ENCODE assay signal across 7 mouse cellular contexts in genomic region chr19:4989013-4989412, GRCm38 (mm10). TPM values are rescaled to one million over a fixed set of nuclear protein-coding genes. Genes with fewer than 3 reads are reported as not detected.
DNase-seq lines count a peak whose midpoint lies in the region; ATAC-seq and TF ChIP-seq lines count a peak whose summit lies in the region.

No protein-coding gene starts in this region.

- H3K4me1 ChIP-seq in G1E (ENCODE audit: insufficient read depth, low read depth, low read length) = no peaks in the 10 kb centered on the region
- no peaks in the 10 kb centered on the region for H3K4me1 ChIP-seq in forebrain, embryonic 11.5 days (replicated peaks; ENCODE audit: control insufficient read depth, insufficient read depth, low read length)
- H3K4me1 ChIP-seq in hindbrain, embryonic 11.5 days (replicated peaks; ENCODE audit: control insufficient read depth, insufficient read depth, low read length) = no peaks in the 10 kb centered on the region
- peaks cover 26% of the 10 kb centered on the region for H3K4me1 ChIP-seq in midbrain, embryonic 14.5 days (ENCODE audit: control insufficient read depth, insufficient read depth, low read length)

- peak; percentile 76 for DNase-seq in G1E (ENCODE audit: low spot score)
- peak; percentile 96 for DNase-seq in adrenal gland, postnatal 14 days
- peak; percentile 96 for DNase-seq in forebrain, embryonic 11.5 days (ENCODE audit: low spot score)
- peak; percentile 94 for DNase-seq in hindbrain, embryonic 11.5 days (ENCODE audit: low spot score)
- peak; percentile 59 to 88 for DNase-seq in left cerebral cortex, postnatal 10 days (ENCODE audit: extremely low spot score in 1 of 2, low spot score in 2 of 2)
- DNase-seq in midbrain, embryonic 14.5 days = peak; percentile 83
- peak; percentile 86 to 97 for DNase-seq in spleen, postnatal 4 days (ENCODE audit: low spot score in 2 of 2)

- no peak overlapping the region for H3K4me3 ChIP-seq in G1E (ENCODE audit: low read depth, low read length)
- 0 out of 2 replicates have a peak overlapping the region, but pooled peaks have one; percentile 26 for H3K4me3 ChIP-seq in forebrain, embryonic 11.5 days (ENCODE audit: low read depth, low read length)
- no peak overlapping the region for H3K4me3 ChIP-seq in hindbrain, embryonic 11.5 days (ENCODE audit: low read depth, low read length)
- peak overlapping the region; percentile 41 for H3K4me3 ChIP-seq in midbrain, embryonic 14.5 days (replicated peaks; ENCODE audit: low read depth, low read length)

- no peaks in the 10 kb centered on the region for H3K36me3 ChIP-seq in G1E (replicated peaks)
- H3K36me3 ChIP-seq in forebrain, embryonic 11.5 days (ENCODE audit: control insufficient read depth, insufficient read depth, low read length) = no peaks in the 10 kb centered on the region
- H3K36me3 ChIP-seq in hindbrain, embryonic 11.5 days (ENCODE audit: control insufficient read depth, insufficient read depth, low read length) = no peaks in the 10 kb centered on the region
- no peaks in the 10 kb centered on the region for H3K36me3 ChIP-seq in midbrain, embryonic 14.5 days (ENCODE audit: control insufficient read depth, insufficient read depth, low read length)

- no peak overlapping the region for H3K9ac ChIP-seq in forebrain, embryonic 11.5 days (ENCODE audit: low read length)
- H3K9ac ChIP-seq in hindbrain, embryonic 11.5 days (ENCODE audit: low read depth, low read length) = no peak overlapping the region
- H3K9ac ChIP-seq in midbrain, embryonic 14.5 days (replicated peaks; ENCODE audit: low read length) = peak overlapping the region; percentile 65

- intact Hi-C loops in left cerebral cortex, postnatal 10 days (cut with DNase I) = no loop called here

- no peak overlapping the region for H3K27ac ChIP-seq in forebrain, embryonic 11.5 days (ENCODE audit: low read depth, low read length)
- no peak overlapping the region for H3K27ac ChIP-seq in hindbrain, embryonic 11.5 days (ENCODE audit: low read depth, low read length)
- no peak overlapping the region; the same call in 1 of the 2 replicates for H3K27ac ChIP-seq in midbrain, embryonic 14.5 days (replicated peaks; ENCODE audit: low read depth, low read length)

- WGBS in forebrain, embryonic 11.5 days = 6% methylated on average over 13 of the region's 13 CpGs
- 3% methylated on average over 13 of the region's 13 CpGs for WGBS in hindbrain, embryonic 11.5 days
- 4% methylated on average over 13 of the region's 13 CpGs for WGBS in midbrain, embryonic 14.5 days

- TF ChIP-seq CTCF in G1E (IDR thresholded peaks at IDR 0.05; ENCODE audit: low read depth, low read length) = no peak

- peaks cover 3% of the 10 kb centered on the region; the same call in 1 of the 2 replicates for H3K27me3 ChIP-seq in G1E (ENCODE audit: insufficient read depth, low read length)
- H3K27me3 ChIP-seq in forebrain, embryonic 11.5 days (ENCODE audit: control insufficient read depth, insufficient read depth, low read length) = peaks cover 38% of the 10 kb centered on the region
- peaks cover 58% of the 10 kb centered on the region for H3K27me3 ChIP-seq in hindbrain, embryonic 11.5 days (ENCODE audit: control insufficient read depth, insufficient read depth, low read length)
- peaks cover 65% of the 10 kb centered on the region for H3K27me3 ChIP-seq in midbrain, embryonic 14.5 days (ENCODE audit: control insufficient read depth, insufficient read depth, low read length)

- 0 out of 2 replicates have a peak, but pooled peaks cover 3% of the 10 kb centered on the region for H3K9me3 ChIP-seq in G1E (replicated peaks)
- H3K9me3 ChIP-seq in forebrain, embryonic 11.5 days (ENCODE audit: control insufficient read depth, low read length) = no peaks in the 10 kb centered on the region
- no peaks in the 10 kb centered on the region for H3K9me3 ChIP-seq in hindbrain, embryonic 11.5 days (ENCODE audit: control insufficient read depth, low read length)
- H3K9me3 ChIP-seq in midbrain, embryonic 14.5 days (ENCODE audit: control insufficient read depth, low read length) = no peaks in the 10 kb centered on the region

- ATAC-seq in G1E (ENCODE audit: extremely low read depth, insufficient number of reproducible peaks, low FRiP score, poor library complexity, severe bottlenecking) = no peak
- no peak for ATAC-seq in forebrain, embryonic 11.5 days (replicated peaks; ENCODE audit: low FRiP score)
- ATAC-seq in hindbrain, embryonic 11.5 days (ENCODE audit: low FRiP score) = no peak
- ATAC-seq in midbrain, embryonic 14.5 days (ENCODE audit: low FRiP score, low TSS enrichment) = no peak

- H3K4me2 ChIP-seq in forebrain, embryonic 11.5 days (ENCODE audit: low read depth, low read length, severe bottlenecking) = peak overlapping the region; percentile 48
- no peak overlapping the region for H3K4me2 ChIP-seq in hindbrain, embryonic 11.5 days (replicated peaks; ENCODE audit: low read depth, low read length)
- H3K4me2 ChIP-seq in midbrain, embryonic 14.5 days (ENCODE audit: low read length) = peak overlapping the region; percentile 66

RNA-seq across cellular contexts. Expression of gene Npas4, which starts 1.1 kb away (rescaled TPM):
- total RNA-seq in G1E (2014; fragmentation: Nextera tagmentation) (0.83 TPM in 1 of 2 replicates, not detected in the other), G1E (2017) (0.05 and 0.06 TPM in 2 replicates)
- not detected in 2 replicates for polyA plus RNA-seq in G1E (2012)
- total RNA-seq in adrenal gland, postnatal 14 days (2021) = 0.26 TPM in 2 replicates
- polyA plus RNA-seq in forebrain, embryonic 11.5 days (2014; fragmentation: Nextera tagmentation; extraction: Ambion mirVana) = not detected in 2 replicates
- 0.06 and 0.07 TPM in 2 replicates for polyA plus RNA-seq in hindbrain, embryonic 11.5 days (2014; fragmentation: Nextera tagmentation; extraction: Ambion mirVana)
- 10 to 100 TPM in 1 of 2 experiments, 1 to 10 TPM in 1; 9.1 to 10.8 TPM for total RNA-seq in left cerebral cortex, postnatal 10 days (2021)
- polyA plus RNA-seq in midbrain, embryonic 14.5 days (2014; fragmentation: Nextera tagmentation; extraction: Ambion mirVana) = 0.24 and 0.58 TPM in 2 replicates

RNA-seq across cellular contexts. Expression of gene Mrpl11, which starts 27.1 kb away (rescaled TPM):
- total RNA-seq in G1E (2014; fragmentation: Nextera tagmentation) = 15.4 and 16.2 TPM in 2 replicates
- 87.0 and 91.6 TPM in 2 replicates for total RNA-seq in G1E (2017)
- polyA plus RNA-seq in G1E (2012) = 66.8 and 72.2 TPM in 2 replicates
- 68.2 and 70.3 TPM in 2 replicates for total RNA-seq in adrenal gland, postnatal 14 days (2021)
- 136 and 145 TPM in 2 replicates for polyA plus RNA-seq in forebrain, embryonic 11.5 days (2014; fragmentation: Nextera tagmentation; extraction: Ambion mirVana)
- 153 and 158 TPM in 2 replicates for polyA plus RNA-seq in hindbrain, embryonic 11.5 days (2014; fragmentation: Nextera tagmentation; extraction: Ambion mirVana)
- 10 to 100 TPM; 60.8 to 61.0 TPM for total RNA-seq in left cerebral cortex, postnatal 10 days (2021)
- polyA plus RNA-seq in midbrain, embryonic 14.5 days (2014; fragmentation: Nextera tagmentation; extraction: Ambion mirVana) = 117 and 122 TPM in 2 replicates

RNA-seq across cellular contexts. Expression of gene Slc29a2, which starts 34.6 kb away (rescaled TPM):
- total RNA-seq in G1E (2014; fragmentation: Nextera tagmentation) (4.3 and 5.8 TPM in 2 replicates), G1E (2017) (1.7 and 1.8 TPM in 2 replicates)
- polyA plus RNA-seq in G1E (2012) = 5.5 and 5.9 TPM in 2 replicates
- 2.3 and 4.4 TPM in 2 replicates for total RNA-seq in adrenal gland, postnatal 14 days (2021)
- polyA plus RNA-seq in forebrain, embryonic 11.5 days (2014; fragmentation: Nextera tagmentation; extraction: Ambion mirVana) = 5.5 and 8.3 TPM in 2 replicates
- 3.8 and 4.1 TPM in 2 replicates for polyA plus RNA-seq in hindbrain, embryonic 11.5 days (2014; fragmentation: Nextera tagmentation; extraction: Ambion mirVana)
- total RNA-seq in left cerebral cortex, postnatal 10 days (2021) = 10 to 100 TPM; 22.0 to 24.1 TPM
- 6.2 and 8.7 TPM in 2 replicates for polyA plus RNA-seq in midbrain, embryonic 14.5 days (2014; fragmentation: Nextera tagmentation; extraction: Ambion mirVana)

RNA-seq across cellular contexts. Expression of gene Peli3, which starts 46.1 kb away (rescaled TPM):
- total RNA-seq in G1E (2014; fragmentation: Nextera tagmentation) = not detected in 2 replicates
- 0.05 TPM in 1 of 2 replicates, not detected in the other for total RNA-seq in G1E (2017)
- not detected in 2 replicates for polyA plus RNA-seq in G1E (2012)
- total RNA-seq in adrenal gland, postnatal 14 days (2021) = 5.3 and 5.6 TPM in 2 replicates
- 2.1 and 2.5 TPM in 2 replicates for polyA plus RNA-seq in forebrain, embryonic 11.5 days (2014; fragmentation: Nextera tagmentation; extraction: Ambion mirVana)
- polyA plus RNA-seq in hindbrain, embryonic 11.5 days (2014; fragmentation: Nextera tagmentation; extraction: Ambion mirVana) = 1.7 and 3.0 TPM in 2 replicates
- total RNA-seq in left cerebral cortex, postnatal 10 days (2021) = 10 to 100 TPM; 16.4 to 17.6 TPM
- polyA plus RNA-seq in midbrain, embryonic 14.5 days (2014; fragmentation: Nextera tagmentation; extraction: Ambion mirVana) = 10.7 and 12.2 TPM in 2 replicates

RNA-seq across cellular contexts. Expression of gene B4gat1, which starts 49.6 kb away (rescaled TPM):
- 5.9 and 7.2 TPM in 2 replicates for total RNA-seq in G1E (2014; fragmentation: Nextera tagmentation)
- 1.7 and 3.4 TPM in 2 replicates for total RNA-seq in G1E (2017)
- polyA plus RNA-seq in G1E (2012) = 8.4 and 8.9 TPM in 2 replicates
- 28.2 and 29.4 TPM in 2 replicates for total RNA-seq in adrenal gland, postnatal 14 days (2021)
- 35.2 and 40.4 TPM in 2 replicates for polyA plus RNA-seq in forebrain, embryonic 11.5 days (2014; fragmentation: Nextera tagmentation; extraction: Ambion mirVana)
- 35.4 and 45.2 TPM in 2 replicates for polyA plus RNA-seq in hindbrain, embryonic 11.5 days (2014; fragmentation: Nextera tagmentation; extraction: Ambion mirVana)
- total RNA-seq in left cerebral cortex, postnatal 10 days (2021) = 100 to 1,000 TPM; 133 to 136 TPM
- 69.7 and 77.4 TPM in 2 replicates for polyA plus RNA-seq in midbrain, embryonic 14.5 days (2014; fragmentation: Nextera tagmentation; extraction: Ambion mirVana)

Comparison
In these comparisons a context has a peak if more than half of its experiments do, and no peak if none do; other contexts are left out.
1. H3K4me3 ChIP-seq: peak in forebrain, embryonic 11.5 days (single experiment) and midbrain, embryonic 14.5 days (single experiment); none in G1E (single experiment) and hindbrain, embryonic 11.5 days (single experiment).
2. Peak in every context shown above with its lines, with median percentiles within 50 percentile points of each other: DNase-seq.